Comparison of ENCODE assay signal across 15 mouse cellular contexts in the genomic region with DNA sequence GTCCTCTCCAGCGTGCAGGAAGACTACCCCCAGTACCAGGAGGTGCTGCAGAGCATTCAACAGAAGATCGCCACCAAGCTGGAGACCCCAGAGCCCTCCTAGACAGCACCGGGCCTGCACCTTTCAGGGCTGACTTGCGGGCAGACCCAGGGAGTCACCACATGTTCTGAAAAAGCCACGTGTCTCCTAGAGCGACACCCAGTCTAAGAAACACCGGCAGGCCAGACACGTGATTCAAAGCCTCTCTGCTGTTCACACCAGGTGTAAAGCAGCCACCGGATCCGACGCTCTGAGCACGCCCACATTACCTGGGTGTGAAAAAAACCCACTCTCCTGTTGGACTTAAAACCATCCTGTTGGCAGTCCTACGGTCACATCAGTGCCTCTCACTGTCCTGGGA. TPM values are rescaled to one million over a fixed set of nuclear protein-coding genes. Genes with fewer than 3 reads are reported as not detected.
"Had no signal": no experiment of that assay in that cellular context is flagged by ENCODE, and none has a peak within 500 bp of the region (broad histone marks: within the 10 kb centered on the region; RNA-seq: fewer than 3 reads in every experiment).

No protein-coding gene starts in this region.

- ATAC-seq: liver, postnatal 0 days; lung, postnatal 0 days; midbrain, embryonic 13.5 days; midbrain, embryonic 15.5 days had no signal

- DNase-seq: liver, postnatal 0 days; lung, adult 2 months; lung, postnatal 14 days; lung, postnatal 36 days; right cerebral cortex, postnatal 14 days; thymus, adult 2 months; thymus, postnatal 14 days; thymus, postnatal 36 days had no signal

RNA-seq across cellular contexts. Expression of gene Ccdc40, which starts 36.0 kb away (rescaled TPM):
- total RNA-seq: neutrophil, adult 5-6 weeks had no signal

RNA-seq across cellular contexts. Expression of gene Card14, which starts 43.2 kb away (rescaled TPM):
- total RNA-seq: megakaryocyte progenitor cell, adult 5-6 weeks; monocyte, adult 5-6 weeks had no signal
- polyA plus RNA-seq: midbrain, embryonic 11.5 days had no signal
